Mouse (Mus musculus): ENCODE results near the gene Dach2. TPM values are rescaled to one million over a fixed set of nuclear protein-coding genes. Genes with fewer than 3 reads are reported as not detected.
"Not testable (repeated sequence)": the region's sequence is repeated elsewhere in the genome, so short reads cannot be mapped to it uniquely, and the experiment has no call there.

Dach2 gene
- 8.1 and 10.2 TPM in 2 replicates for polyA plus RNA-seq (2015; fragmentation: Nextera tagmentation; extraction: Ambion mirVana)

DNA sequence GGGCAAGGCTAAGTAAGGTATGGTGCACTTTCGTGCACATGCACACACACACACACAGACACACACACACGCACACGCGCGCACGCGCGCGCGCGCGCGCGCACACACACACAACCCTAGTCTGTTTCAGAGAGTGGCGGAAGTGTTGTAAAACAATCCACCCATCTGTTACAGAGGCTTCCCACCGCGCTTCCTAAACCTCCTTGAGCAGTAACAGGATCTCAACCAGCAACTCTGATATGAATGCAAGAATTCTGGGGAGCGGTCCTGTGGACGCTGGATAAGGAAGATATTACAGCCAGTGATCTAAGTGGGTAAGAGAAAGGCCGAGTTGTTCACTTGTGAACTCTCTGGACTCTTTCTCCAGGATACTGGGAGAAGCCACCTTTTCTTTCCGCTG is at the start of gene Dach2:
Gene Dach2, plus strand, starts transcription at position 107 of the 400 bp plus-strand sequence.
- Histone ChIP-seq H3K9me3 (replicated peaks) (no peaks in the 10 kb centered on the region), H3K9ac (peak within 1 kb of the TSS; percentile 41; the same call in 1 of the 2 replicates), H3K4me2 (peak within 1 kb of the TSS; percentile 74), H3K4me3 (replicated peaks) (peak within 1 kb of the TSS; percentile 54), H3K27me3 (no peaks in the 10 kb centered on the region), H3K4me1 (no peaks in the 10 kb centered on the region), H3K36me3 (no peaks in the 10 kb centered on the region), H3K27ac (peak within 1 kb of the TSS; percentile 72)
- ATAC-seq (replicated peaks; ENCODE audit: low FRiP score), result peak; percentile 70
- 33% methylated on average over 21 of the region's 21 CpGs for whole genome bisulfite sequencing

GRCm38 (mm10) chrX:113252427-113252826 is 44.9 kb upstream of the Dach2 start:
- not testable (repeated sequence) for ATAC-seq (replicated peaks; ENCODE audit: low FRiP score); H3K27me3 ChIP-seq; H3K4me2 ChIP-seq; H3K9me3 ChIP-seq (replicated peaks); H3K9ac ChIP-seq; H3K4me1 ChIP-seq; H3K27ac ChIP-seq; H3K36me3 ChIP-seq; H3K4me3 ChIP-seq (replicated peaks)
- 79% methylated on average over 2 of the region's 3 CpGs for WGBS

DNA sequence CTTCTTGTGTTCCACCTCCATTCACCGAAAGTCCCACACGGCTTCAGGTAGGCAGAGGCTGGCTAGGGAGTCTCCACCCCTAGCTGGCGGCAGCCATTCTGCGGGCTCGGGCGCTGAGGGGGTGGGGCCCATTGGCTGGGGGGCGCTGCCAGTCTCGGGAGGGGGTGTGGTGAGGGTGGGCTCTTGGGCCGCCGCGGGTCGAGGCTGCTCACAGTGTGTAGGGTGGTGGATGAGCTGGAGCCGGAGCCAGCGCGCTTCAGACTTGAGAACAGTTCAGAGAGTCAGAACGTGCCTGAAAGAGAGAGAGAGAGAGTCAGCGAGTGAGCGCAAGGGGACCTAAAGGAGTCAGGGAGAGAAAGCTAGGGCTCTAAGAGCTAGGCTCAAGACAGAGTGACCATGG is 721 bp downstream of the Dach2 start:
- no peaks in the 10 kb centered on the region for H3K36me3 ChIP-seq
- peak overlapping the region; percentile 41; the same call in 1 of the 2 replicates for H3K9ac ChIP-seq
- peak; percentile 99 for ATAC-seq (replicated peaks; ENCODE audit: low FRiP score)
- H3K27me3 ChIP-seq, result no peaks in the 10 kb centered on the region
- H3K4me1 ChIP-seq, result no peaks in the 10 kb centered on the region
- peak overlapping the region; percentile 74 for H3K4me2 ChIP-seq
- H3K9me3 ChIP-seq (replicated peaks), result no peaks in the 10 kb centered on the region
- peak overlapping the region; percentile 72 for H3K27ac ChIP-seq
- WGBS, result 22% methylated on average over 18 of the region's 18 CpGs
- peak overlapping the region; percentile 54 for H3K4me3 ChIP-seq (replicated peaks)

GRCm38 (mm10) chrX:113298468-113298867 is 1.2 kb downstream of the Dach2 start:
- peak overlapping the region; percentile 71; the same call in 1 of the 2 replicates for H3K27ac ChIP-seq
- peak; percentile 13; the same call in 1 of the 2 replicates for ATAC-seq (replicated peaks; ENCODE audit: low FRiP score)
- peak overlapping the region; percentile 54 for H3K4me3 ChIP-seq (replicated peaks)
- no peaks in the 10 kb centered on the region for H3K36me3 ChIP-seq
- peak overlapping the region; percentile 74 for H3K4me2 ChIP-seq
- no peaks in the 10 kb centered on the region for H3K9me3 ChIP-seq (replicated peaks)
- peak overlapping the region; percentile 41; the same call in 1 of the 2 replicates for H3K9ac ChIP-seq
- H3K4me1 ChIP-seq, result no peaks in the 10 kb centered on the region
- 24% methylated on average over 19 of the region's 19 CpGs for WGBS
- H3K27me3 ChIP-seq, result no peaks in the 10 kb centered on the region

DNA sequence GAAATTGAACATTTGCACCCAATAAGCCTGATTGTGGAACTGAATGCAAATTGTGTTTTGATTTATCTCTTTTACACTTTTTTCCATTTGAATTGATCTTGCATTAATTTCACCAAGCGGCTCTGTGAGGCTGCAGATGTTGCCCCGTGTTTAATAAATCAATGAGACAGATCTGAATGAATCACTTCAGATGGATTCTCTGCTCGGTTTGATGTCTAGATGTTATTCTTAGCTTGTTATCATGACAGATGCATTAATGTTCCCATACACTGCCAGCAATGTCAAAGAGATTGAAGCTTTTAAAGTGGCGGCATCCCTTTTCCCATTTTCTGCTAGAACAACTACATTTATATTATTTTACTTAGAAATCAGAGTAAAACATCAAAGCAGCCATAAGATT is 7.0 kb downstream of the Dach2 start:
- Histone ChIP-seq H3K27ac (no peak overlapping the region), H3K4me1 (no peaks in the 10 kb centered on the region), H3K27me3 (no peaks in the 10 kb centered on the region), H3K9me3 (replicated peaks) (no peaks in the 10 kb centered on the region), H3K4me2 (no peak overlapping the region), H3K9ac (no peak overlapping the region), H3K4me3 (replicated peaks) (no peak overlapping the region), H3K36me3 (no peaks in the 10 kb centered on the region)
- no peak for ATAC-seq (replicated peaks; ENCODE audit: low FRiP score)
- WGBS, result 56% methylated on average over 4 of the region's 4 CpGs

GRCm38 (mm10) chrX:113338143-113338542 is 40.8 kb downstream of the Dach2 start:
- 43% methylated on average over 3 of the region's 3 CpGs for WGBS
- H3K4me1 ChIP-seq, result no peaks in the 10 kb centered on the region
- H3K4me3 ChIP-seq (replicated peaks), result no peak overlapping the region
- H3K9me3 ChIP-seq (replicated peaks), result no peaks in the 10 kb centered on the region
- H3K9ac ChIP-seq, result no peak overlapping the region
- H3K4me2 ChIP-seq, result no peak overlapping the region
- H3K27ac ChIP-seq, result no peak overlapping the region
- no peak for ATAC-seq (replicated peaks; ENCODE audit: low FRiP score)
- H3K36me3 ChIP-seq, result no peaks in the 10 kb centered on the region
- H3K27me3 ChIP-seq, result no peaks in the 10 kb centered on the region

DNA sequence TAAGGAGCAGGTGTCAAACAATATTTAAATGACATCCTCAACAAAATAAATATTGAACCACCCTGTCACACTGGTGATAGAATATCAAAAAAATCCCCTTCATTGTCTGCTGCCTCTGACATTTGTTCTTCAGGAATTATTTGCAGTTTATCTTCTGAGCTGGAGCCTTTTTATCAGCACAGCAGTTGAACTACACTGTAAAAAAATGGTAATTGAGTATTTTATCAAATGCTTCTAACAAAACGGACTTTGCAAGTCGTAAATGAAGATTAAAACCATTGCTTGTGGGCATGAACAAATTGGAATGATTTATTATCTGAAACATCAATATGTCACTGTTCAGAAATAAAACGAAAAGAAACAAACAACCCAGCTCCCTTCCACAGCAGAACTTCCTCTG is 97.1 kb downstream of the Dach2 start:
- WGBS, result 46% methylated on average over 3 of the region's 3 CpGs
- no peaks in the 10 kb centered on the region for H3K4me1 ChIP-seq
- H3K27ac ChIP-seq, result no peak overlapping the region

DNA sequence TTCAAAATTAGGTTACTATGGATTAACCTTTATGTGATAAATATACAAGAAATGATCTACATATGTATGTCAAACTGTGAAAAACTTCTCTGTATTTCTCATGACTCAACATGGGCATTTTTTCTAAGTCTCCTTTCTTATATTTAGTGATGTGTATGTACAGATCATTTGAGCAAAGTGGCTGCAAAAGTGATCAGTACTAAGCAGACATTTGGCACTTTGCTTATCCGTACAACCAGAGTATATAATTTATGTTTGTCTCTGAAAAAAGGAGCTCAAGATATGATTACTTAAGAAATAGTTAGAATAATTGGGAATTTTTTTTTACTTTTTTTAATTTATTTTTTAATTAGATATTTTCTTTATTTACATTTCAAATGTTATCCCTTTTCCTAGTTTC is 111.4 kb downstream of the Dach2 start:
- 78% methylated on average over 1 of the region's 1 CpGs for WGBS
- no peaks in the 10 kb centered on the region for H3K4me1 ChIP-seq
- H3K4me2 ChIP-seq, result no peak overlapping the region

More for the DNA sequence above, 97.1 kb downstream of the Dach2 start:
- no peaks in the 10 kb centered on the region for H3K36me3 ChIP-seq
- H3K9ac ChIP-seq, result no peak overlapping the region
- H3K4me2 ChIP-seq, result no peak overlapping the region
- H3K9me3 ChIP-seq (replicated peaks), result no peaks in the 10 kb centered on the region
- H3K27me3 ChIP-seq, result no peaks in the 10 kb centered on the region
- no peak overlapping the region for H3K4me3 ChIP-seq (replicated peaks)
- no peak for ATAC-seq (replicated peaks; ENCODE audit: low FRiP score)

DNA sequence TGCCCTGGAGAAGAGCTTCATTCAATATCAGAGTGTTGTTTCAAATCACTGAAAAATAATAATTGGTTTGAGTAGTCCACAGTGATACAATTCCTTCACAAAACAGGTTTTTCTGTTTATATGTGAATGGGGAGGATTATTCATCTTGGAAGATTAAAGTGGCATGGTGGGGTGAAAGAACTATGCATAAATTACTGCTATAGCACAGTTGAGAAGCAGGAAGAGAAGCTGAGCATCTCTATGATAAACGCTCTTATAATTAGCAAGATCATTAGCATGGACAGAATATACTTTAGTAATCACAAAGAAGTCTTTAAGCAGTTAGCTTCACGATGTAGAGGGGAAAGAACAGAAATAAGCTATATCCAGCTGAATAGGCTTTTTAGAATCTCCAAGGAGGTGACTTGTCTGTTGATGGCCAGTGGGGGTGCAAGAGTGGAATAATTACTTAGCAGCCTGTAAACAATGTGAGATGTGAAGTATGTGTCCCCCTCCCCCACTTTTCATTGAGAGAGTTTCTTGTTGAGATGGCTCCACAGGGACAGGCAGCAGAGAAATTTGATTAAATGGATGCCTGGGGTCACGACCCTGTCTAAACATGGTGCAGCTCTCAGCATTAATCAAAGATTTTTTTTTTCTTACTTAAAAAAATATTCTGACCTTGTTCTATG is 124.3 kb downstream of the Dach2 start:
- Histone ChIP-seq H3K4me1 (no peaks in the 10 kb centered on the region), H3K36me3 (no peaks in the 10 kb centered on the region), H3K4me3 (replicated peaks) (no peak overlapping the region), H3K9ac (no peak overlapping the region), H3K27ac (no peak overlapping the region), H3K9me3 (replicated peaks) (no peaks in the 10 kb centered on the region), H3K4me2 (no peak overlapping the region), H3K27me3 (no peaks in the 10 kb centered on the region)
- 61% methylated on average over 3 of the region's 3 CpGs for WGBS
- ATAC-seq (replicated peaks; ENCODE audit: low FRiP score), result no peak

More for the DNA sequence above, 111.4 kb downstream of the Dach2 start:
- H3K4me3 ChIP-seq (replicated peaks), result no peak overlapping the region
- H3K27ac ChIP-seq, result no peak overlapping the region
- ATAC-seq (replicated peaks; ENCODE audit: low FRiP score), result no peak
- H3K27me3 ChIP-seq, result no peaks in the 10 kb centered on the region
- H3K9ac ChIP-seq, result no peak overlapping the region
- H3K9me3 ChIP-seq (replicated peaks), result no peaks in the 10 kb centered on the region
- H3K36me3 ChIP-seq, result no peaks in the 10 kb centered on the region

DNA sequence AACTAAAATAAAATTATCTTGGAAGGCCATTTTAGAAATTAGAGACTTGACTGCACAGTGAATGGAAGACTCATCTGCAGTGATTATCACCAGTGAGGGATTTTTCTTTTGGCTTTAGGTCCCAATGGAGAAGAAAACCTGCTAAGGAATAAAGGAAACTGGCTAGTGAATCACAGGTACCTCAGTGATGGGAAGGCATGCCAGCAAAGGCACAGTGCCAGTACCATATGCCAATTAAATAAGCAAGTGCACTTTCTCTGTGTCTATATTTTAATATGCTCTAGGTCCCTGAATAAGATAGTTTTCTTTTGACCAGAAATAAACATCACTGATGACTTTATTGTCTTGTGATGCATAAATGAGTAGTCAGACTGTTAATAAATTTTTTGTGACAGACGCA is 184.8 kb downstream of the Dach2 start:
- no peak overlapping the region for H3K9ac ChIP-seq
- no peak overlapping the region for H3K4me3 ChIP-seq (replicated peaks)
- no peaks in the 10 kb centered on the region for H3K9me3 ChIP-seq (replicated peaks)
- no peak overlapping the region for H3K4me2 ChIP-seq
- ATAC-seq (replicated peaks; ENCODE audit: low FRiP score), result no peak
- no peaks in the 10 kb centered on the region for H3K4me1 ChIP-seq
- WGBS, result 73% methylated on average over 1 of the region's 1 CpGs
- no peaks in the 10 kb centered on the region for H3K36me3 ChIP-seq
- no peaks in the 10 kb centered on the region for H3K27me3 ChIP-seq
- H3K27ac ChIP-seq, result no peak overlapping the region

DNA sequence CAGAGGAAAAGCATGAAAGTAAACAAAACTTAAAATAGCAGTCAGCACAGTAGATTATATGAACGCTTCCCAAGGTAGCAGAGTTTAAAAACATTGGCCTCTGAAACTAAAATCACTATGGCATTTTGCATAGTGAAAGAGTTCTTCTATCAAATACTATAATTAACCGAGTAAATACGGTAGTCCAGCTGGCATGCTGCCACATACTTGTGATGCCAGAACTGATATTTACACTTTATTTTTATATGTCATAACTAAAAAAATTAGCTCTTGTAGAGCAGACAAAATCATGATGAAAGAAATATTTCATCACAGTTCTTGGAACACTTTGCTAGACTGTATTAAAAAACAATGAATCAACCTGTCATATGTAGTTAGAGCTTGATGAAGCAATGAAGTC is 247.8 kb downstream of the Dach2 start:
- no peaks in the 10 kb centered on the region for H3K4me1 ChIP-seq
- ATAC-seq (replicated peaks; ENCODE audit: low FRiP score), result no peak
- no peak overlapping the region for H3K4me2 ChIP-seq
- no peak overlapping the region for H3K4me3 ChIP-seq (replicated peaks)
- H3K9ac ChIP-seq, result no peak overlapping the region
- no peak overlapping the region for H3K27ac ChIP-seq
- WGBS, result 63% methylated on average over 3 of the region's 3 CpGs
- H3K27me3 ChIP-seq, result no peaks in the 10 kb centered on the region
- H3K9me3 ChIP-seq (replicated peaks), result no peaks in the 10 kb centered on the region
- no peaks in the 10 kb centered on the region for H3K36me3 ChIP-seq

DNA sequence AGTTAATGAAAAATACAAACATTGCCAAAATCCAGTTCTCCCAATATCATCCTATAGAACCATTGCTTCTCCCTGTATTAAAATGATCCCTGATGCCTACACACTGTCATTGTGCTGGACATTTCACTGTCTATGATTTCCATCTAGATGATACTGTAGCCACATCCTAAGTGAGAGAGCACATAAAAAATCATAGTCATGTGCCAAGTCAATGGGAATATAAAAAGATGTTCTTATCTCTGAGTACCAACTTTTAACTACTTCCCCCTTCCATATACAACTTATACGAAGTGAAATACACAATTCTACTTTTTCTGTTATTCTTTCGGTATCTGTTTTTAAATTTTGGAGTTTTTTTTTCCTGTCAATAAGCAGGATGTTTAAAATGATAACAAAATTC is 266.6 kb downstream of the Dach2 start:
- no peak overlapping the region for H3K4me2 ChIP-seq
- WGBS, result 81% methylated on average over 2 of the region's 2 CpGs

DNA sequence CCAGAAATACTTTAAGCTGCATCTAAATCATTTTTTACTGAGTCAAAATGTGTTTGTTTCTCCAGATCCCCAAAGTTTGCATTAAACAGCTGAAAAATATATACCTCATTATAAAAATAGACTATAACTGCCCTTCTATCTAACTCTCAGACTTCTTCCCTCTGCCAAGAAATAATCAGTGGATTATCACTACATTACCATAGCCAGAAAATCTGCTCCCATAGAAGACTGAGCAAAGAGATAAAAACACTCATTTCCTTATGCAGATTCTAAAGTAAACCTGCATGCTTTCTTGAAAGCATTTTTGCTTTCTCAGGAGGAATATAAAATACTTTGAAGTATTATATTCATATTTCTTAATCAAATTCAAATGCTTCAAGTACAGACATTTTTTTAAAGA is 368.8 kb downstream of the Dach2 start:
- H3K27me3 ChIP-seq, result no peaks in the 10 kb centered on the region
- H3K4me3 ChIP-seq (replicated peaks), result no peak overlapping the region
- H3K9me3 ChIP-seq (replicated peaks), result no peaks in the 10 kb centered on the region
- H3K4me1 ChIP-seq, result no peaks in the 10 kb centered on the region
- H3K27ac ChIP-seq, result no peak overlapping the region
- H3K9ac ChIP-seq, result no peak overlapping the region
- H3K36me3 ChIP-seq, result no peaks in the 10 kb centered on the region
- no peak for ATAC-seq (replicated peaks; ENCODE audit: low FRiP score)
- no peak overlapping the region for H3K4me2 ChIP-seq

More for the DNA sequence above, 266.6 kb downstream of the Dach2 start:
- no peak for ATAC-seq (replicated peaks; ENCODE audit: low FRiP score)
- Histone ChIP-seq H3K27me3 (no peaks in the 10 kb centered on the region), H3K4me1 (no peaks in the 10 kb centered on the region), H3K9me3 (replicated peaks) (no peaks in the 10 kb centered on the region), H3K9ac (no peak overlapping the region), H3K4me3 (replicated peaks) (no peak overlapping the region), H3K27ac (no peak overlapping the region), H3K36me3 (no peaks in the 10 kb centered on the region)
